Mouse (Mus musculus) lung, embryonic 16.5 days (tissue): ENCODE results near the gene Abhd14b. TPM values are rescaled to one million over a fixed set of nuclear protein-coding genes. Genes with fewer than 3 reads are reported as not detected.

ENCODE experiments used
- ATAC-seq: fragments of 200-750 bp; cut with Nextera tagmentation; 2 replicates; pipeline ENCODE4 v1.8.0; 2017; ENCODE audit warnings: low read depth, mild to moderate bottlenecking, moderate library complexity
- H3K27ac ChIP-seq: fragments of 300-500 bp; sonication (generic); 2 replicates; pipeline ENCODE4 v1.5.1; 2014; ENCODE audit warnings: mild to moderate bottlenecking, control low read depth, low read length
- H3K27me3 ChIP-seq: fragments of 300-500 bp; sonication (generic); 2 replicates; pipeline ENCODE4 v1.6.1; 2014; ENCODE audit warnings: low read depth, low read length, mixed read lengths; ENCODE audit not compliant: control insufficient read depth, insufficient read depth
- H3K36me3 ChIP-seq: fragments of 300-500 bp; sonication (generic); 2 replicates; pipeline ENCODE4 v1.6.1; 2014; ENCODE audit warnings: low read length; ENCODE audit not compliant: control insufficient read depth, insufficient read depth
- H3K4me1 ChIP-seq: fragments of 300-500 bp; sonication (generic); replicated peaks from 2 replicates; pipeline ENCODE4 v1.6.1; 2014; ENCODE audit warnings: low read length, mixed read lengths; ENCODE audit not compliant: control insufficient read depth, insufficient read depth
- H3K4me2 ChIP-seq: fragments of 300-500 bp; sonication (generic); 2 replicates; pipeline ENCODE4 v1.6.1; 2014; ENCODE audit warnings: low read depth, low read length, control low read depth
- H3K4me3 ChIP-seq: fragments of 300-500 bp; sonication (generic); 2 replicates; pipeline ENCODE4 v1.5.1; 2014; ENCODE audit warnings: mild to moderate bottlenecking, low read length, control low read depth
- H3K9ac ChIP-seq: fragments of 300-500 bp; sonication (generic); 2 replicates; pipeline ENCODE4 v1.6.1; 2014; ENCODE audit warnings: low read length, control low read depth
- H3K9me3 ChIP-seq: fragments of 300-500 bp; sonication (generic); 2 replicates; pipeline ENCODE4 v1.6.1; 2016; ENCODE audit warnings: low read length; ENCODE audit not compliant: control insufficient read depth
- WGBS: fragments of 180-500 bp; shearing (Covaris S2); extraction: QIAGEN DNeasy Blood & Tissue Kit; methylation state at CpG from one replicate; pipeline ENCODE4 v1.1.7; 2014; 5-methylcytosine and 5-hydroxymethylcytosine counted together
- polyA plus RNA-seq: library from polyadenylated mRNA; unstranded; fragments of >200 nt; fragmentation: Nextera tagmentation; extraction: Ambion mirVana; gene quantifications from 2 replicates; pipeline ENCODE4 v1.2.1, GENCODE M21; 2015

Abhd14b gene
- polyA plus RNA-seq, 1 experiment from 2014 or later: 18.0 TPM

DNA sequence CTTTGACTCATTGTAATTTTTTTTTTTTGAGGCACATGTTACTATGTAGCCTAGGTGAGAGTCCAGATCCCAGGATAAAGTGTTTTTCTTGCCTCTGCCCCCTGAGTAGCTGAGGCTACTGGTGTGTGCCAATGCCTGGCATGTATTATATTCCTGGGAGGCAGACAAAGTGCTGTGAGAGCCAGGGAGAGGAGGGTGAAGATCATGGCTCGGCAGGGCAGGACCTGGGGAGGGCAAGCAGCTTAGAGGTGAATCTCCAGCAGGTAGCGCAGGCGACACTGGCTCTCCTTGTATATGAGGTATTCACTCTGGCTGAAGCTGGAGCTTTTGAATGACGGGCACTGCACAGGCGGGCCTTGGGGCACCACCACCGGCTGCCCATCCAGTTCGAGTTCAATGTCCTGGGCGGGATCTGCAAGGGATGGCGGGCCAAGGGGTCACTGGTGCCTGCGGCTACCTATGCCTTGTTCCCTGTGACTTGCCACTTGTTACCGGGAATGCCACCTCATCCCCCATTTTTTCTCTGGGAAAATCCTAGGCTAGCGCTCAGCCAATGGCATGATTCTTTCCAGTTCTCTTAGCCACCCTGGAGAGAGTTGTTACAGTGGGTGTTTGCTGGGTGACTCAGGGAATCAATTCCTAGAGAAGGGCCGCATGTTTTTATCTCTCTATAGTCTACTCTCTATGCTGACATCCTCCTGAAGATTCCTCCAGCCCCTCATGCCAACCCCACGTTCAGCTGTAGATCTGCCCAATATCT is 23.9 kb downstream of the Abhd14b start:
- WGBS: 63% methylated on average over 14 of the region's 14 CpGs
- ATAC-seq: no peak
- H3K4me2 ChIP-seq: peak overlapping the region; percentile 39
- H3K27me3 ChIP-seq: no peaks in the 10 kb centered on the region
- no peak overlapping the region for H3K4me3 ChIP-seq
- peaks cover 28% of the 10 kb centered on the region for H3K4me1 ChIP-seq
- no peak overlapping the region for H3K9ac ChIP-seq
- H3K36me3 ChIP-seq: no peaks in the 10 kb centered on the region
- H3K9me3 ChIP-seq: no peaks in the 10 kb centered on the region
- no peak overlapping the region for H3K27ac ChIP-seq

DNA sequence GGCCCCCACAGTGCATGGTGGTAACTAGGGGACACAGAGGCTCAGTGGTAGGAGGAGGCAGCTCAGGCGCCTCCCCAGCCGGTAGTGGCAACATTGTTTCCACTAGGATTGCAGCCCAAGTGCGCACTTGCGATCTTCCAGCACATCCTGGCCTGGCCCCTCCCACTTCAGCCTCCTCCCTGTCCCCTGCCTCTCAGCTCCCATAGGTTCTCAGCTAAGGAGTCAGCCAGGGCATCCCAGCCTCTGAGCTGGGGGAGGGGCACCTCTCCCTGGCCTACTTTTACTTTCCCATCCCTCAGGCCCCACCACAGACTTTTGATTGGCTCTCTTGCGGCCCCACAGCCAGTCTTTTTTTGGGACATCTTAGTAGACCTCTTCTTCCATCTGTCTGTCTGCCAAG is 24.6 kb downstream of the Abhd14b start:
- Histone ChIP-seq H3K27ac (peak overlapping the region; percentile 2; the same call in 1 of the 2 replicates), H3K36me3 (no peaks in the 10 kb centered on the region), H3K4me2 (peak overlapping the region; percentile 39), H3K27me3 (no peaks in the 10 kb centered on the region), H3K4me3 (no peak overlapping the region), H3K9me3 (no peaks in the 10 kb centered on the region), H3K9ac (0 out of 2 replicates have a peak overlapping the region, but pooled peaks have one; percentile 29), H3K4me1 (peaks cover 33% of the 10 kb centered on the region)
- 15% methylated on average over 5 of the region's 5 CpGs for WGBS
- peak; percentile 11; the same call in 1 of the 2 replicates for ATAC-seq

DNA sequence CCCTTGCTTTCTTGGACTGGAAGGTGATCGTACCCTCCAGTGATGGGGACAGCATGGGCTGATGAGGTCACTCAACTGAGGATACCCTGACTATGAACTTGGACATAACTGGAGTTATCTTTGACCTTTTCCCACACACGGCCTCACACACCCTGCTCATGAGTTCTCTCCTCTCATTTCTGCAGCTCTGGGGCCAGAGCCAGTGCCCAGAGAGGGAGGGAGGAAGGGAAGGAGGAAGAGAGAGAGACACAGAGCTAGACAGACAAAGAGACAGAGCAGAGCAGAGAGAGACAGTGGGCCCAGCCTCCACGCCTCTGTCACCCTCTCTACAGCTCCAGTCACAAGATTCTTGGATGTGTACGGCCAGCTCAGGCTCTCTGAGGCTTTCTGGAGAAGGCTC is 25.1 kb downstream of the Abhd14b start:
- no peak overlapping the region for H3K4me3 ChIP-seq
- no peaks in the 10 kb centered on the region for H3K36me3 ChIP-seq
- H3K9ac ChIP-seq: no peak overlapping the region
- H3K4me2 ChIP-seq: no peak overlapping the region
- H3K27me3 ChIP-seq: no peaks in the 10 kb centered on the region
- no peak for ATAC-seq
- no peaks in the 10 kb centered on the region for H3K9me3 ChIP-seq
- WGBS: 55% methylated on average over 4 of the region's 4 CpGs
- peak overlapping the region; percentile 2; the same call in 1 of the 2 replicates for H3K27ac ChIP-seq
- peaks cover 33% of the 10 kb centered on the region for H3K4me1 ChIP-seq

DNA sequence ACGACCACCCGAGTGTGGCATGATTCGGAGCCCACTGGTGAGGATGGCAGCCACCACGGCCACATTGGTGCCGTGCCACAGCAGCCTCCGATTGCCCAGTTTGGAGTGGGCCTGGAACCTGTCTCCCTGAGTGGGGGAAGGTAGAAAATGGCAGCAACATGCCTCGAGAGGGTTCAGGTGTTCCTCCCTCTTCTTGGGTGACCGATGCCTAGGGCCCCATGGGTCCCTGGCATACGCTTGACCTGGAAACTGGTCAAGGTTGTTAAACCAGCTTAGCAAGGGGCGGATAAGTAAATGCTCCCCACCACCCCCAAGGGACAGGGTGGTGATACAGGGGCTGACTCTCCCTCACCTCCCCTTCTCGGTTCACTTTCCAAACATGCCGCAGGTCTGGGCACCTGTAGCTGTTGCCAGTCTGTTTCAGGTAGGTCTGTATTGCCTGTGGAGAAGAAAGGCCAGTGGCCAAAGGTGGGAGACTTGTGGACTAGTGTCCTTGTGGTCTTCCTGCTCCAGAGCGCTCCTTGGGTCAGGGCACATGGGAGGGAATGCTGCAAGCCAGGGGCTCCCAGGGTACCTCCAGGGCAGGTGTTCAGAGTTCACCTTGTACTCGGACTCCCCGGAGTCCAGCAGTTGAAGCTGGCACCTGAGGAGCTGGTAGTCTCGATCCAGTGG is 26.0 kb downstream of the Abhd14b start:
- H3K36me3 ChIP-seq: no peaks in the 10 kb centered on the region
- H3K4me2 ChIP-seq: no peak overlapping the region
- H3K9ac ChIP-seq: no peak overlapping the region
- ATAC-seq: no peak
- H3K9me3 ChIP-seq: no peaks in the 10 kb centered on the region
- no peak overlapping the region for H3K4me3 ChIP-seq
- H3K27ac ChIP-seq: no peak overlapping the region
- WGBS: 71% methylated on average over 16 of the region's 16 CpGs
- peaks cover 38% of the 10 kb centered on the region for H3K4me1 ChIP-seq
- H3K27me3 ChIP-seq: no peaks in the 10 kb centered on the region

DNA sequence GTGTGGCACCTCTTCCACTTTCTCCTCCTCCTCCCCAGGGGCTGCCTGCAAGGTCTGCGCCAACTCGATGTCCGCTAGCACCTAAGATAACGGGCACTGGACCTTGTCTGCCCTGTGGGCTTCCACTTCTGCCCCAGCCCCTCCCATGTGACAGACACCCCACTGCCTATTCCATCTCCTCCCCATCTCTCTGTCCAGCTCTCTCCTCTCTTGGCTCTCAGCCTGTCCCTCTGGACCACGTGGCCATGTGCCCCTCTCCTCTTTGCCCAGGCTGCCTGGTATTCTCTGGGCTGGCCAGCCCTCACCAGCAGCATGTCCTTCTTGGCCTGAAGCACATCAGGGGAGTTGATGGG is 26.5 kb downstream of the Abhd14b start:
- H3K9me3 ChIP-seq: no peaks in the 10 kb centered on the region
- no peak overlapping the region for H3K9ac ChIP-seq
- 64% methylated on average over 5 of the region's 5 CpGs for WGBS
- no peak for ATAC-seq
- peaks cover 40% of the 10 kb centered on the region for H3K4me1 ChIP-seq
- no peaks in the 10 kb centered on the region for H3K36me3 ChIP-seq
- no peak overlapping the region for H3K4me2 ChIP-seq
- no peak overlapping the region for H3K27ac ChIP-seq
- H3K4me3 ChIP-seq: no peak overlapping the region
- H3K27me3 ChIP-seq: no peaks in the 10 kb centered on the region

DNA sequence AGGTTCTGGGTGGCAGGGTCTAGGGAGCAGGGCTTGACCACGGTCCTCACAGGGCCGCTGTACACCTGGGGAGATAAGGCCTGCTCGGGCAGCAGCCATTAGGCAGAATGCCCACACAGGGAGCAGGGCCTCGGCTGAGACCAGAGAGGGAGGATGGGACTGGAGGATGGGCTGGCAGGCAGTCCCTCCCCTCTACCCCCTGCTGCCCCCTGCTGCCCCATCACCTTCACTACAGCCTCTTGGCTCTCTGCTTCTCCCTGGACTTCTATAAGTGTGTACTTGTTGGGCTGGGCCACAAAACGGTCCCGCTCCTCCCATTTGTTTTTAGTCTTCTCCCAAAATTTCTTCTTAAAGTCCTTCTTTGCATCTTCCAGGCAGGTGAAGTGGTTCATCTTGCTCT is 27.2 kb downstream of the Abhd14b start:
- Histone ChIP-seq H3K27me3 (no peaks in the 10 kb centered on the region), H3K9ac (peak overlapping the region; percentile 33), H3K9me3 (no peaks in the 10 kb centered on the region), H3K4me3 (no peak overlapping the region), H3K36me3 (no peaks in the 10 kb centered on the region), H3K27ac (no peak overlapping the region), H3K4me1 (peaks cover 40% of the 10 kb centered on the region), H3K4me2 (no peak overlapping the region)
- WGBS: 2% methylated on average over 6 of the region's 6 CpGs
- 0 out of 2 replicates have a peak, but pooled peaks have one; percentile 1 for ATAC-seq

DNA sequence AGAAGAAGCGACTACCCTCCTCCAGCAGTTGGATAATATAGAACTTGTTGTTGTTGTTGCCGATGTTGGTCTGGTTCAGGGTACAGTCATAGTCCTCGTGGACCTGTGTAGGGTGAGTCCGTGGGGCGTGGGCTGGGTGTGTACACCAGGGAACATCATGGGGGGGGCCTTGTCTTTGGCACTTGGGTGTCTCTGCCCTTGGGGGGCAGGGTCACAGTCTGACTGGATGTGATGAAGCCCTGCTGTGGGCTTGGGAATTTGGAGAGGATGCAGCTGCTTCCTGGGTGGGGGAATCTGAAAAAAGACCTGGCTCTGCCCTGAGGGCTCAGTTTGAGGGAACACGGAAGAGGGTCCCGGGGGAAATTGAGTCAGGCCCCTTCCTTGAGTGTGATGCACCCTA is 27.8 kb downstream of the Abhd14b start:
- Histone ChIP-seq H3K9ac (peak overlapping the region; percentile 33), H3K4me1 (peaks cover 40% of the 10 kb centered on the region), H3K9me3 (no peaks in the 10 kb centered on the region), H3K4me3 (no peak overlapping the region), H3K36me3 (no peaks in the 10 kb centered on the region), H3K27me3 (no peaks in the 10 kb centered on the region), H3K27ac (no peak overlapping the region), H3K4me2 (no peak overlapping the region)
- no peak for ATAC-seq
- WGBS: 67% methylated on average over 7 of the region's 7 CpGs

DNA sequence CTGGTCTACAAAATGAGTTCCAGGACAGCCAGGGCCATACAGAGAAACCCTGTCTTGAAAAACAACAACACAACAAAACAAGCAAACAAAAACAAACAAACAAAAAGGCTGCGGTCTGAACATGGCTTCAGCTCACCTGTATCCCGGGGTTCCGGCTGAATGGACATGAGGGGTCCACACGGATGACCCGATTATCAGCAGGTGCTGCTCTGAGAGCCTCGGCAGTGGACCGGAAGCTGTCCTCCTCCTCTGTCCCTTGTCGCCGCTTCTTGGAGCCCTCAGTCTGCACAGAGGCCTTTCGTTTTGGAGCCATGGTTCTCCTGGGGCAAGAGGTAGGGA is 28.4 kb downstream of the Abhd14b start, which contains the start of gene Rrp9:
Rrp9 (plus strand) TSS at position 301 of the 339 bp plus-strand sequence.
- no peak for ATAC-seq
- H3K4me1 ChIP-seq: peaks cover 40% of the 10 kb centered on the region
- WGBS: 85% methylated on average over 10 of the region's 10 CpGs

More for the DNA sequence above, 28.4 kb downstream of the Abhd14b start, which contains the start of gene Rrp9:
- Histone ChIP-seq H3K36me3 (peaks cover under 1% of the 10 kb centered on the region; the same call in 1 of the 2 replicates), H3K4me3 (peak within 1 kb of the TSS; percentile 83), H3K9ac (peak within 1 kb of the TSS; percentile 58), H3K9me3 (no peaks in the 10 kb centered on the region), H3K27ac (peak within 1 kb of the TSS; percentile 86), H3K4me2 (peak within 1 kb of the TSS; percentile 50), H3K27me3 (no peaks in the 10 kb centered on the region)
